Mouse (Mus musculus) right cerebral cortex, postnatal 36 days (tissue): ENCODE data around the gene Anxa11.
"Not testable (repeated sequence)": the region's sequence is repeated elsewhere in the genome, so short reads cannot be mapped to it uniquely, and the experiment has no call there.

Experiments used
- DNase-seq, 2 experiments: peaks; one replicate each; pipeline ENCODE4 v3.0.0; 2022; ENCODE audit warnings: low spot score in 2 of 2, mixed read lengths in 1 of 2

Gene Anxa11

GRCm38 (mm10) chr14:25869135-25869878 is 27.4 kb downstream of the Anxa11 start:
- DNase-seq = no peak

- DNase-seq = no peak
Measured at GRCm38 (mm10) chr14:25872461-25873415, 30.8 kb downstream of the Anxa11 start.

DNA sequence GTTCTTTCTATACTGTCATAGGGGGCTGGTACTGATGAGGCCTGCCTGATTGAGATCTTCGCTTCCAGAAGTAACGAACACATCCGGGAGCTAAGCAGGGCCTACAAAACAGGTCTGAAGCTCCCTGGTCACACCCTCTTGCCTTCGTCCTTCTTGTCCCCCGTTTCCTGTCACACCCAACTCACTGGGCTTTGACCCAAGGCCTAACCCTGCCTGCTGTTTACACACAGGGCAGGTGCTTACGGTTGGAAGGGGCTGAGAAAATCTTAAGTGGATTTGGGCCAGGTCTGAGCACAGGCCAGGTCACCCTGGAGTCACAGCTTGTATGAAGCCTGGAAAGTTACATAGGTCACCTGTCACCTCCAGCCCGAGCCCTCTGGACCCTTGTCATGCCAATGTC is 34.7 kb downstream of the Anxa11 start:
- DNase-seq = not testable (repeated sequence)

GRCm38 (mm10) chr14:25881769-25882168 is 39.8 kb downstream of the Anxa11 start:
- DNase-seq = not testable (repeated sequence)

DNA sequence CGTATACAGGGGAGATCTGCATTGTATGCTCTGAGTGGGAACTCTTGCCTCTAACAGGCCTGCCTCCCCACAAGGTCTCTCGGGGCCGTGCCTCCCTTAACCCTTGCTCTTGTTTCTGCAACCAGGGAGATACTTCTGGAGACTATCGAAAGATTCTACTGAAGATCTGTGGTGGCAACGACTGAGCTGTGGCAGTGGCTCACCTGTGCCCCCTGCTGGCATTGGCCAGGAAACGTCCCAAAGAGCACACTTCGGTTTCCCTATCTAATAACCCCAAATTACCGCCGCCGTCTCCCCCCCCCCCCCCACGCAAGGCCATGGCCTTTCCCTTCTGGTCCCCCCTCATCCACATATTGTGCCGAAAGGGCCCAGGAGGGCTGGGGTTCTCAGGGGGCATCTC is 43.9 kb downstream of the Anxa11 start:
- DNase-seq = not testable (repeated sequence)

- not testable (repeated sequence) for DNase-seq
Measured at GRCm38 (mm10) chr14:25894566-25894965, 52.6 kb downstream of the Anxa11 start.

GRCm38 (mm10) chr14:25895686-25896085 is 53.7 kb downstream of the Anxa11 start:
- not testable (repeated sequence) for DNase-seq

DNA sequence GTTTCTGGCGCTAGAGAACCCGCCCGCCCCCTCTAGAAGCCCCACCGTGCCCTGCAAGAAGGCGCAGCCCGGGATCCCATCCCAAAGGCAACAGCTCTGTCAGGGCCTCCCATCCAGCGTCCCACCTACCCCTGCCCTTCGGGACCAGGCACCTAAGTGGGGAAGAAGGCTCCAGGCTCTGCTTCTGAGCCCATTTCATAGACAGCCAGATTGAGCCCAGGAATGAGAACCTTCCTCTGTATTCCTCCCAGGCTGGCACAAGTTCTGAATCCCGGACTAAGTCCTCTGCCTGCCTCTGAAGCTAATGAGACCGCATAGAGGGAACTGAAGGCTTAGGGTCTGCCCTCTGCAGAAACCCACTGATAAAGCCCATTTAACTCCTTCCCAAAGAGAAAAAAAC is 61.0 kb downstream of the Anxa11 start, which contains the start of gene Plac9a:
TSS of gene Plac9a (minus strand) at position 101 of the 400 bp plus-strand sequence.
- DNase-seq = not testable (repeated sequence)

GRCm38 (mm10) chr14:25905243-25905642 is 63.3 kb downstream of the Anxa11 start:
- peak in 1 of 2 experiments; percentile 1 for DNase-seq

- not testable (repeated sequence) for DNase-seq
Measured at GRCm38 (mm10) chr14:25907272-25907671, 65.3 kb downstream of the Anxa11 start.

- DNase-seq = not testable (repeated sequence)
Measured at GRCm38 (mm10) chr14:25908976-25909375, 67.0 kb downstream of the Anxa11 start.

GRCm38 (mm10) chr14:25918427-25919170 is 76.6 kb downstream of the Anxa11 start:
- not testable (repeated sequence) for DNase-seq

DNA sequence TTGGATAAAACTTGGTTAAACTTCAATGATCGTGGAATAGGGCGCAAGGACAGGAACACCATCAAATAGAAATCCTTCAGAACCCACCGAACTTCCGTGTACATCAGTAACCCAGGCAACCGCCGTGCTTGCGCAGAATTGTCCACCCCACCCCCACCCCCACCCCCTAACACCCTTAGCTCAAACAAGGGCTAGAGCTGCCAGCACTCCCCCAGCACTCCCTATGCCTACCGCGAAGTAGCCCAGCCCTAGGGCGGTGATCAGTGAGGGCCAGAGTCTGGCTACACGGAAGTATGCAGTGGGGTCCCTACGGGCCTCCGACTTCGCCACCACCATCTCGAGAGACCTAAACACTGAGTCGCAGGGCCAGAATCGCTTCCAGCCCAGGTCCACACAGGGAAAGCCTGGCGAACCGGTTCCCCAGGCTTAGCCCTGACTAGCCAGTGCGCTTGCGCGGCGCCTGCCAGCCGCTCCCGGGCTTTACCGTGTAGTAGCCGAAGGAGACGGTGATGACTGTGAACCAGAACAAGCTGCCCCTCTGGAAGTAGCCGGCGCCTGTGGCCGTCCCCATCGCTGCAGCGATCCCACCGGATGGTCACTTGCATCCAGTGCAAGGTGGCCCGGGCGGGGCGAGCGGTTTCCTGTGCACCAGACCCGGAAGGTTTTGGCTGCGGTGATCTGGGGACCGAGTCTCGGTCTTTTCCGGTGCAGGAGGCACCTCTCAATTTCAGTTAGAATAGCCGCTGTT is 85.0 kb downstream of the Anxa11 start:
- DNase-seq = not testable (repeated sequence)

DNA sequence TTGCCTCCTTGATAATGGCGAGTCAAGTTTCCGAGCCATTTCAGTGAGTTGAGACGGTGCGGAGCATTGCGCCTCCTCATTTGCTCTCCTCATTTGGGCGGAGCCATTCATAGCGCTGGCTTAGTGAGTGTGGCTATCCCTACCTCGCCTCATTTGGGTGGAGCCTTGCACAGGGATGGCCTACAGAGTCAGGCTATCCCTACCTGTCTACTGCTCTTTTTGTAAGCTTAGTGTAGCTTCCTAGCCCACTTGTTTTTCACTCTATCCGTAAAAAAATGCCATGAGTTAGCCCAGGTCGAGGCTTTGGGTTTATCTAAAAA is 85.6 kb downstream of the Anxa11 start, which contains the start of gene Tmem254a:
TSS of gene Tmem254a (minus strand) at position 111 of the 320 bp plus-strand sequence.
- DNase-seq = not testable (repeated sequence)
